Mouse (Mus musculus): ENCODE measurements around the gene Plpp7. TPM values are rescaled to one million over a fixed set of nuclear protein-coding genes. Genes with fewer than 3 reads are reported as not detected.
A peak's percentile ranks its signal among the peaks of the same experiment; 100 is the strongest.

Gene Plpp7
- polyA plus RNA-seq, 1 experiment: not detected

DNA sequence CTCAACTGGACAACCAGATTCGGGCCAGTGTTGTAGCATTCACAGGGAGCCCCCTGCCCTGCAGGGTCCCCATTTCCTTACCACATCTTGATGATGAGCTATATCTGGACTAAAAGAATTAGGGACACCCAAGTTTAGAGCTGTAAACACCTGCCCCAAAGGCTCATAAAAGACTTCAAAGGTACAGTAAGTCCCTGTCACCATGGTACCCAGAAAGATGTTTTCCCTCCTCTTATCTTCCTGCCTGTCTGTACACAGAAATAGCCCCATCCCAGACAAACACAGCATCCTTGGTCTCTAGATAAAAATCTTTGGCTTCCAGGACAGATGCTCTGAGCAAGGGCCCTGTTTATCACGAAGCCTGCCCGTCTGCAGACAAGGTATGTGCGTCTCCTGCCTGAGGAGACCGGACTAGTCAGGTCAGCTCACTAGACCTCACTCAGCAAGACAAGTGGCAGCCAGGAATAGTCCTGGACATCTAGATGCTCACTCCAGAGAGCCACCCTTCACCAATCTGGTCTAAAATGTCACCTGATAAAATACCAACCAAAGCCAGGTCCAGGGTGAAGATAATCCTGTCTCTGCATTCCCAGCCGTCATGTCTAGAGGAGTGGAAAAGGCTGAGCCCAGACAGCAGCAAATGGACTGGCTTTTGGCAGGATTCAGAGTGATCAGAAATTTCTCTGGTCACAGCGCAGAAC is 31.7 kb upstream of the Plpp7 start:
- TF ChIP-seq POLR2A (IDR thresholded peaks at IDR 0.05; ENCODE audit: borderline replicate concordance, control insufficient read depth, low read depth, low read length) (no peak), CTCF (IDR thresholded peaks at IDR 0.05; ENCODE audit: control insufficient read depth, insufficient read depth, low read length) (no peak)
- Histone ChIP-seq H3K4me1 (ENCODE audit: control insufficient read depth, insufficient read depth, low read length) (peaks cover 10% of the 10 kb centered on the region), H3K27ac (ENCODE audit: control insufficient read depth, insufficient read depth, low read depth, low read length, poor library complexity) (peak overlapping the region; percentile 68), H3K4me3 (replicated peaks; ENCODE audit: control insufficient read depth, low read depth, low read length) (no peak overlapping the region)
- 51% methylated on average over 7 of the region's 7 CpGs for WGBS

DNA sequence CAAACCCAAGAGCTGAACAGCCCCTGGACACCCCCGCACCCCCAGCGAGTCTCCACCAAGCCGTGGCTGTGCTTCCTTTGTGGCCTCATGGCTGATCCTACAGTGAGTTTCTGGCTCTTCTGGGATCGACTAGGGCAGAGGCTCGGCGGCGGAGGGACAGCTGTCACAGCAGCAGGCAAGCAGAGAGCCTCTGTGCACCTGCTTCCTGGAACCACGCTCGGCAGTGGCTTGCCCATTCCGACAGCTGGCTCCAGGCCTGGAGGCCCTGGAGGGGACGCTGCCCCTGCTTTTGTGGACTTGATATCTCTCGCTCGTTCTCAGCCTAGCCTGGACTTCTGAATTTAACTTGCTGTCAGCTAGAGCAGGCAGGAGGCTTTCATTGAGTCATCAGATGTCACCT is 30.4 kb upstream of the Plpp7 start:
- peak overlapping the region; percentile 36 for H3K27ac ChIP-seq (ENCODE audit: control insufficient read depth, insufficient read depth, low read depth, low read length, poor library complexity)
- 22% methylated on average over 13 of the region's 13 CpGs for WGBS
- no peak overlapping the region for H3K4me3 ChIP-seq (replicated peaks; ENCODE audit: control insufficient read depth, low read depth, low read length)
- H3K4me1 ChIP-seq (ENCODE audit: control insufficient read depth, insufficient read depth, low read length): peaks cover 10% of the 10 kb centered on the region
- TF ChIP-seq POLR2A (IDR thresholded peaks at IDR 0.05; ENCODE audit: borderline replicate concordance, control insufficient read depth, low read depth, low read length) (no peak), CTCF (IDR thresholded peaks at IDR 0.05; ENCODE audit: control insufficient read depth, insufficient read depth, low read length) (no peak)

DNA sequence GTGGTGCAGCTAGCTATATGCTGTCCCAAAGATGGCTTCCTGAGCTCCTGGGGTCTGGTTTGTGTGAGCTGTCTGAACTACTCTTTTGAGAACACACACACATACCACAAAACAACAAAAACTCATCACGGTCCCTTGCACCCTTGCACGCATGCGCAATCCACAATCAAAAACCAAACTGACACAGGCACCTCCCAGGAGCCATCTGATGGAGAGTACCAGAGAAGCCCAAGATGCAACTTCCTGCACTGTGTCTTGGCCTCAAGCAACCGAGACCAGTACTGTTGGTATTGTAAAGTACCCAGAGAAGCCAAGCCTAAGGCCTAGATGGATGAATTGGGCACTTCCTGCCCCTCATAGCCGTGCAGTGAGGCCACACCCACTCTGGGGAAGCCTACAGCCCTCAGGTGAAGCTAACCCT is 29.9 kb upstream of the Plpp7 start:
- TF ChIP-seq POLR2A (IDR thresholded peaks at IDR 0.05; ENCODE audit: borderline replicate concordance, control insufficient read depth, low read depth, low read length): no peak
- no peak for TF ChIP-seq CTCF (IDR thresholded peaks at IDR 0.05; ENCODE audit: control insufficient read depth, insufficient read depth, low read length)
- Histone ChIP-seq H3K4me3 (replicated peaks; ENCODE audit: control insufficient read depth, low read depth, low read length) (no peak overlapping the region), H3K27ac (ENCODE audit: control insufficient read depth, insufficient read depth, low read depth, low read length, poor library complexity) (peak overlapping the region; percentile 36), H3K4me1 (ENCODE audit: control insufficient read depth, insufficient read depth, low read length) (peaks cover 10% of the 10 kb centered on the region)
- WGBS: 48% methylated on average over 5 of the region's 5 CpGs

DNA sequence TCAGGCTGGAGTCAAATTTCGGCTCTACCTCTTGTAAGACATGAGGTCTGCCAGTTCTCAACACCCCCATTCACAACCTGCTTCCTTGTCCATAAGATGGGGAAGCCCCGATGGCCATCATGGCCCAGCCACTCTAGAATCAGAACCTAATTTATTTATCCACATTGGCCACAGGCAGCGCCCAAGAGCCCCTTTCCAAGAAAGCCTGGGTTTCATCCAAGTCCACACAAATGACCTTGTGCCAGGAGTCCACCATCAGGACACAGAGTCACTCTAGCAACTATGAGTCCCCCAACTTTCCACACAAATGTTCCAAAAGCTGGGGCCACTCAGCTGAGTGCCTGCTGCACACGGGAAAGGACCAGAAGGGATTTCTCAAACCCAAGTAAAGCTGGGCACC is 29.3 kb upstream of the Plpp7 start:
- H3K4me3 ChIP-seq (replicated peaks; ENCODE audit: control insufficient read depth, low read depth, low read length): no peak overlapping the region
- TF ChIP-seq POLR2A (IDR thresholded peaks at IDR 0.05; ENCODE audit: borderline replicate concordance, control insufficient read depth, low read depth, low read length): no peak
- TF ChIP-seq CTCF (IDR thresholded peaks at IDR 0.05; ENCODE audit: control insufficient read depth, insufficient read depth, low read length): no peak
- 86% methylated on average over 4 of the region's 4 CpGs for WGBS
- H3K4me1 ChIP-seq (ENCODE audit: control insufficient read depth, insufficient read depth, low read length): peaks cover 9% of the 10 kb centered on the region
- no peak overlapping the region for H3K27ac ChIP-seq (ENCODE audit: control insufficient read depth, insufficient read depth, low read depth, low read length, poor library complexity)

DNA sequence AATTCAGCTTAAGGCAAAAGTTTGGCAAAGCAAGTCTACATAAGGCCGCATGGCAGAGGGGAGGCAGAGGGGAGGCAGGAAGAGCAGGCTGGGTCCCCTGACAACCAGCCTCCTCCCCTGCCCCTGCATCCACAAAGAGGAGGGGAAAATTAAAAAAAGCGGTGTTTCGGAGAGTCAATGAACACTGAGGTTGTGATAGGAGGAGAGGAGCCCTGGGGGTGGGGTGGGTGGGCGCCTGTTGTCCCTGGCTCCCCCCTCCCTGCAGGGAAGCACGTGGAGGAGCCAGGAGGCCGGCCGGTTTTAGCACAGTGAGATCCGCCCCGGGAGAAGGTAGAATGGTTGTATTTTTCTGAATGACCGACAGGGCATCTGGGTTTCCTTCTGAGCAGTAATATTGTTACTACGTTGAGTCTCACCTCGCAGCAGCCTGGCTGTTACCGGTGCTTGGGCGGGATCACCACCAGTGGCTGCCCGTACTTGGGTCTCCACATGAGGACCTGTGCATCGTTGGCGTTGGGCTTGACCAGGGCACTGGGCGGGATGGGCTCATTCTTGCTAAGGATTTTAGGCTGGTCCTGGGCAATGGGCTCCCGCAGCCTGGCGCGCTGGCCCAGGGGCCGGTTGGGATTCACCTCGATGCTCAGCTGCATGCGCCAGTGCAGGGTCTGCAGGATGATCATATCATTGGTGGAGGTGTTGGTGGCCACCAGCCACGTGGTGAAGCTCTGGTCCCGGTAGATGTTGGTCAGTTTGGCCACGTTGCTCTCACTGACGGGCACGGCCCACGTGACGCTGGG is 26.3 kb upstream of the Plpp7 start:
- no peak overlapping the region for H3K27ac ChIP-seq (ENCODE audit: control insufficient read depth, insufficient read depth, low read depth, low read length, poor library complexity)
- 92% methylated on average over 31 of the region's 31 CpGs for WGBS
- H3K4me3 ChIP-seq (replicated peaks; ENCODE audit: control insufficient read depth, low read depth, low read length): no peak overlapping the region
- TF ChIP-seq CTCF (IDR thresholded peaks at IDR 0.05; ENCODE audit: control insufficient read depth, insufficient read depth, low read length) (no peak), POLR2A (IDR thresholded peaks at IDR 0.05; ENCODE audit: borderline replicate concordance, control insufficient read depth, low read depth, low read length) (no peak)
- H3K4me1 ChIP-seq (ENCODE audit: control insufficient read depth, insufficient read depth, low read length): peaks cover 1% of the 10 kb centered on the region; the same call in 1 of the 2 replicates

DNA sequence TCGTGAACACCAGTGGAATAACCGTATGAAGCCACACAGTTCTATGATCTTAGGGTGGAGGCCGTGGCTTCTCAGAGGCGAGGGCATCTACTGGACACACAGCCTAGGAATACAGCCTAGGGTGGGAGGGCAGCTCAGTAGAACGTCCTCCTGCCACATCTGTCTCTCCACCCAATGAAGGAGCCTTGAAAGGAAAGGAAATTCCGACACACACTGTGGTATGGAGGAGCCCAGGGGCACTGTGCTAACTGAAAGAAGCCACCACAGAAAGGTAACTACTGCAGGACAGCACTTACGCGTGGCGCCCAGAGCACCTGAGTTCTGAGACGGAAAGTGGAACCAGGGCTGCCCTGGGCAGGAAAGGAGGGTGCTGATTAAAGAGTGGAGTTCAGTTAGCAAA is 24.6 kb upstream of the Plpp7 start:
- Histone ChIP-seq H3K4me3 (replicated peaks; ENCODE audit: control insufficient read depth, low read depth, low read length) (no peak overlapping the region), H3K27ac (ENCODE audit: control insufficient read depth, insufficient read depth, low read depth, low read length, poor library complexity) (no peak overlapping the region), H3K4me1 (ENCODE audit: control insufficient read depth, insufficient read depth, low read length) (no peaks in the 10 kb centered on the region; the same call in 1 of the 2 replicates)
- 93% methylated on average over 10 of the region's 10 CpGs for WGBS
- TF ChIP-seq POLR2A (IDR thresholded peaks at IDR 0.05; ENCODE audit: borderline replicate concordance, control insufficient read depth, low read depth, low read length) (no peak), CTCF (IDR thresholded peaks at IDR 0.05; ENCODE audit: control insufficient read depth, insufficient read depth, low read length) (no peak)

DNA sequence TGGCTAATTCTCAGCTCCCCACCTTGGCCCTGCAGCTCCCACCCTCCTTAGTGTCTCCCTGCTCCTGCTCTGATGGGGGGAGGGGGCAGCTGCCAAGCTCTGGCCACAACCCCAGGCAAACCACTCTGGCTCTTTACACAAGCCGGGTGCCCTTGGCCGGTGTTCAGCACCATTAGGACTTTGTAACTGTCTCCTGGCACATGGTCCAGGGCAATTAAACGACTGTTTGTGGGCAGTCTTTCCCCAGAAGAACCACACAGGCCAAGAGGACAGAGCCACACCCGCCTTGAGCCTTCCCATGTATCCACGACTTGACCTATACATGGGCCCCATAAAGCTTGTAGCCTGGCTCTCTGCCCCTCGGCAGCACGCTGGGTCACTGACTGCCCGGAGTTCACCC is 20.9 kb upstream of the Plpp7 start:
- Histone ChIP-seq H3K27ac (ENCODE audit: control insufficient read depth, insufficient read depth, low read depth, low read length, poor library complexity) (no peak overlapping the region), H3K4me3 (replicated peaks; ENCODE audit: control insufficient read depth, low read depth, low read length) (no peak overlapping the region), H3K4me1 (ENCODE audit: control insufficient read depth, insufficient read depth, low read length) (peaks cover 7% of the 10 kb centered on the region; the same call in 1 of the 2 replicates)
- 47% methylated on average over 8 of the region's 8 CpGs for WGBS
- no peak for TF ChIP-seq POLR2A (IDR thresholded peaks at IDR 0.05; ENCODE audit: borderline replicate concordance, control insufficient read depth, low read depth, low read length)
- TF ChIP-seq CTCF (IDR thresholded peaks at IDR 0.05; ENCODE audit: control insufficient read depth, insufficient read depth, low read length): no peak

DNA sequence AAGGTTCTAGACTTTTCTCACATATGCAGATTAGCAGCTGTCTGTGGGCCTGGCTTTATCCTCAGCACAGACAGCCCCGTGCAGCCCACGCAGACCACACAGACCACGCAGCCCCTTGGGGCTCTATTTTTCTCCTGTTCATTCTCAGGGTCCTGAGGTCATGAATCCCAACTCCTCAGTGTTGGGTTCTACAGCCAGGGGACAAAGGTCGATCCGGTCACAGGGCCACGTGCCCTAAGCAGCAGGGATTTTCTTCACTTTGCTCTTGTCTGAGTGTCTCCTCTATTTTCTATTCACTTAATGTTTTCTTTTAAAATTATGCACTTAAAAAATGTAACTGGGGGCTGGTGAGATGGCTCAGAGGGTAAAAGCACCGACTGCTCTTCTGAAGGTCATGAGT is 20.0 kb upstream of the Plpp7 start:
- TF ChIP-seq POLR2A (IDR thresholded peaks at IDR 0.05; ENCODE audit: borderline replicate concordance, control insufficient read depth, low read depth, low read length): no peak
- no peak for TF ChIP-seq CTCF (IDR thresholded peaks at IDR 0.05; ENCODE audit: control insufficient read depth, insufficient read depth, low read length)
- Histone ChIP-seq H3K4me1 (ENCODE audit: control insufficient read depth, insufficient read depth, low read length) (peaks cover 8% of the 10 kb centered on the region), H3K4me3 (replicated peaks; ENCODE audit: control insufficient read depth, low read depth, low read length) (no peak overlapping the region), H3K27ac (ENCODE audit: control insufficient read depth, insufficient read depth, low read depth, low read length, poor library complexity) (no peak overlapping the region)
- WGBS: 69% methylated on average over 7 of the region's 7 CpGs

All from bone marrow, adult 2 months (tissue).